Mouse (Mus musculus): ENCODE data around the gene Nr1h4. TPM values are rescaled to one million over a fixed set of nuclear protein-coding genes. Genes with fewer than 3 reads are reported as not detected.

The Nr1h4 gene
- polyA plus RNA-seq, 1 experiment from 2014 or later = 9.9 TPM

DNA sequence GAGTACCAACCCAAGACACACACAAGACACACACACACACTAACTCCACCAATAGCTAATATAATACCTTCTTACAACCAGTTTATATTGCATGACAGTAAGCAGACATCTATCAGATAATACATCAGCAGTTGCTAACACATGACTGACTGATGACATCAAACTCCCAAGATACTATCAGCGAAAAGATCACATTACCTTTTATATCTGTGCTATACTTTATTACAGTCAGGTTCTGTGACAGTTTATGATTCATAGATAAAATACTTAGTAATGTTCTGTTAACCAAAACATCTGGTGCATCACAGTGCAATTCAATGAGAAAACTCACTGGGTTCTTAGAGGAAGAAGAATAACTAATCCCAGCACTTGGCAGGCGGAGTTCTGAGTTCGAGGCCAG is 91.4 kb downstream of the Nr1h4 start:
- H3K27me3 ChIP-seq (replicated peaks) = no peaks in the 10 kb centered on the region
- H3K9me3 ChIP-seq = no peaks in the 10 kb centered on the region
- no peak overlapping the region for H3K27ac ChIP-seq
- ATAC-seq (ENCODE audit: insufficient read depth, low FRiP score, low read depth) = no peak
- no peaks in the 10 kb centered on the region for H3K36me3 ChIP-seq
- no peak overlapping the region for H3K9ac ChIP-seq
- 91% methylated on average over 3 of the region's 3 CpGs for WGBS
- peaks cover 4% of the 10 kb centered on the region; the same call in 1 of the 2 replicates for H3K4me1 ChIP-seq
- no peak overlapping the region for H3K4me3 ChIP-seq (replicated peaks)
- no peak overlapping the region; the same call in 1 of the 2 replicates for H3K4me2 ChIP-seq

DNA sequence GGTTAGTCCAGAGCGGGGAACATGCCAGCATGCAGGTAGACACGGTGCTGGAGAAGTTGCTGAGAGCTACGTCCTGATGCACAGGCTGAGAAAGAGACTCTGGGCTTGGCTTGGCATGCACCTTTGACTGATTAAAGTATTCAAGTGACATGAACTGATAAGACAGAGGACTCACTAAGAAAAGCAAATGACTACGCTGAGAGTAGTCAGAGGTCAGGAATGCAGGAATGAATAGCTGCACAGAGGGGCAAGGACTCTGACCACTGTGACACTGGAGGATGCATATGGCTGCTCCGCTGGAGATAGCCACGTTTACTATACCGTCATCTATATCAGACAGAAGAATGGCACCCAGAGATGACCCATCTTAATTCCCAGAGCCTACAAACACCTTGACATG is 94.0 kb downstream of the Nr1h4 start:
- Histone ChIP-seq H3K4me2 (no peak overlapping the region), H3K27me3 (replicated peaks) (no peaks in the 10 kb centered on the region), H3K4me1 (peaks cover 4% of the 10 kb centered on the region; the same call in 1 of the 2 replicates), H3K9me3 (no peaks in the 10 kb centered on the region), H3K27ac (no peak overlapping the region), H3K36me3 (no peaks in the 10 kb centered on the region), H3K4me3 (replicated peaks) (no peak overlapping the region), H3K9ac (no peak overlapping the region)
- WGBS = 62% methylated on average over 7 of the region's 7 CpGs
- ATAC-seq (ENCODE audit: insufficient read depth, low FRiP score, low read depth) = no peak

DNA sequence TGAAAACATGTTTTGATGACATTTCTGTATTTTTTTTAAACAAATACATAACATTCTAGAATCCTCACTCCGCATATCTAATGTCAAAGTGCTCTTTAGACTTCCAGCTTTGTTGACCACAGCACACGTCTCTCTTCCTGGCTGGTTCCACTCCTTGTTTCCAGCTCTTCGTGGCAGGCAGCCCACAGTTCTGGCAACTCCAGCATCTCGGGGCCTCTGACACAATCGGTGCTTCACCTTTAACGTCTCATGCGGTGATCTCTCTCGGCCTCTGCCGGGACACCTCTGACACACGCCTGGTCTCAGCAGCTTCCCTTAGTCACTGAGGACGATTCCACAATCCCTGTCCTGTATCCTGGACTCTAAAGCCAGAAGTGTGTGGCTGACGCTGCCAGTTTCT is 95.4 kb downstream of the Nr1h4 start:
- WGBS = 84% methylated on average over 12 of the region's 12 CpGs
- no peak overlapping the region for H3K4me2 ChIP-seq

DNA sequence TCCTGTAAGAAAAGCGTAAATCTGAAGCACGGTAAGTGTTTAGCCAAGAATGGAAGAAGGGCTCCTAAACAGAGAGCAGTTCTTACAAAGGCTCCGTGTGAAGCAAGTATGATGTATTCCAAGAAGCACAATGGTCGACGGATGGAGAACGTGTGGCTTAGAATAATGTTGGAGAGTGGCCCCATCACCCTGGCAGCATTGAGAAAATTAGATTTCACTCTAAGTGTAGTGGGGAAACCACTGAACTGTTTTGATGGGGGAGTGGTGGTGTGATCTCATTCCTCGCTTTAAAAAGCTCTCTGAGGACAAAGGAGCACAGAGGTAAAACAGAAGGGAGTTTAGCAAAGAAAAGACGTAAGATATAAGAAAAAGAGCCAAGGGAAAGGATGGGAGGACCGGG is 95.9 kb downstream of the Nr1h4 start:
- Histone ChIP-seq H3K4me2 (no peak overlapping the region), H3K27me3 (replicated peaks) (no peaks in the 10 kb centered on the region), H3K36me3 (0 out of 2 replicates have a peak, but pooled peaks cover 3% of the 10 kb centered on the region), H3K9me3 (no peaks in the 10 kb centered on the region), H3K27ac (no peak overlapping the region), H3K4me3 (replicated peaks) (no peak overlapping the region), H3K9ac (no peak overlapping the region), H3K4me1 (no peaks in the 10 kb centered on the region)
- ATAC-seq (ENCODE audit: insufficient read depth, low FRiP score, low read depth) = no peak
- 83% methylated on average over 9 of the region's 9 CpGs for WGBS

More for the DNA sequence above, 95.4 kb downstream of the Nr1h4 start:
- H3K4me1 ChIP-seq = no peaks in the 10 kb centered on the region
- H3K9ac ChIP-seq = no peak overlapping the region
- 0 out of 2 replicates have a peak, but pooled peaks cover 3% of the 10 kb centered on the region for H3K36me3 ChIP-seq
- no peaks in the 10 kb centered on the region for H3K9me3 ChIP-seq
- no peak overlapping the region for H3K4me3 ChIP-seq (replicated peaks)
- no peak overlapping the region for H3K27ac ChIP-seq
- H3K27me3 ChIP-seq (replicated peaks) = no peaks in the 10 kb centered on the region
- no peak for ATAC-seq (ENCODE audit: insufficient read depth, low FRiP score, low read depth)

DNA sequence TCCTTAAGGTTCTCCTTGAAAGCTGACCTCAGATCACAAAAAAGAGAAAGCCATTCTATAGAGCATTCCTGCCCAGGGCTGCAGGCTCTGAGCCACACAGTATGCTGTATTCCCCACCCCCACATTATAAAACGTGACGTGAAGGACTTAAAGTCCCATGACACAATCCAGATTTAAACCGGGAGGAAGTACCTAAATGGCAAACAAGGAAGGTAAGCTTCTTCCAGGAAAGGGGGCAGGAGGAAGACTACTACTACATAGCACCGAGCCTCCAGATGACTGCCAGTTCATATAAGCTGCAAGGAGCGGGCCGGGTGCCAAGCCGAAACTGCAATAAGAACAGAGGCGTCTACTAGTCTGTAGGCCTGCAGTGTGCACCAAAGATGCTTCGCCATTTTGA is 97.5 kb downstream of the Nr1h4 start:
- WGBS = 81% methylated on average over 9 of the region's 9 CpGs
- H3K36me3 ChIP-seq = 0 out of 2 replicates have a peak, but pooled peaks cover 3% of the 10 kb centered on the region
- H3K4me3 ChIP-seq (replicated peaks) = no peak overlapping the region

DNA sequence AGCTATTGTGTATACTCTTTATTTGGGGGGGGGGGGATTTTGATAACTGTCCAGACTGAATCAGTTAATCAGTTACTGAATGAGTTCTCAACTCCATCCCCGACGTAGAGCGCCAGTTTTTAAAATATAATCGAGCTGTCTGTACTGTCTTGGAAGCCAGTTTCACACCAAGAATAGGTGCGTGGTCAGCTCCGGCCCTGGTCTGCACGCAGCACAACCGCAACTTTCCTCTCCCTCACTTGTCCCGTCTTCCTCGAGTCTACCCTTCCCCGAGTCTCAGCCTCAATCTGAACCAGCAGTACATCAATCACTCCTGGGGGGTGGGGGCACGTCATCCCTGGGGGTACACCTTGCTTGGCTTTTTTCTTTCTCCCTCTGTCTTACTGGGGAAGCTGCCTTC is 98.0 kb downstream of the Nr1h4 start:
- Histone ChIP-seq H3K4me3 (replicated peaks) (no peak overlapping the region), H3K4me1 (no peaks in the 10 kb centered on the region), H3K9me3 (no peaks in the 10 kb centered on the region), H3K4me2 (no peak overlapping the region), H3K36me3 (0 out of 2 replicates have a peak, but pooled peaks cover 6% of the 10 kb centered on the region), H3K9ac (no peak overlapping the region), H3K27ac (no peak overlapping the region), H3K27me3 (replicated peaks) (no peaks in the 10 kb centered on the region)
- ATAC-seq (ENCODE audit: insufficient read depth, low FRiP score, low read depth) = no peak
- WGBS = 81% methylated on average over 12 of the region's 12 CpGs

More for the DNA sequence above, 97.5 kb downstream of the Nr1h4 start:
- no peak for ATAC-seq (ENCODE audit: insufficient read depth, low FRiP score, low read depth)
- Histone ChIP-seq H3K9me3 (no peaks in the 10 kb centered on the region), H3K9ac (no peak overlapping the region), H3K4me2 (no peak overlapping the region), H3K27ac (no peak overlapping the region), H3K4me1 (no peaks in the 10 kb centered on the region), H3K27me3 (replicated peaks) (no peaks in the 10 kb centered on the region)

DNA sequence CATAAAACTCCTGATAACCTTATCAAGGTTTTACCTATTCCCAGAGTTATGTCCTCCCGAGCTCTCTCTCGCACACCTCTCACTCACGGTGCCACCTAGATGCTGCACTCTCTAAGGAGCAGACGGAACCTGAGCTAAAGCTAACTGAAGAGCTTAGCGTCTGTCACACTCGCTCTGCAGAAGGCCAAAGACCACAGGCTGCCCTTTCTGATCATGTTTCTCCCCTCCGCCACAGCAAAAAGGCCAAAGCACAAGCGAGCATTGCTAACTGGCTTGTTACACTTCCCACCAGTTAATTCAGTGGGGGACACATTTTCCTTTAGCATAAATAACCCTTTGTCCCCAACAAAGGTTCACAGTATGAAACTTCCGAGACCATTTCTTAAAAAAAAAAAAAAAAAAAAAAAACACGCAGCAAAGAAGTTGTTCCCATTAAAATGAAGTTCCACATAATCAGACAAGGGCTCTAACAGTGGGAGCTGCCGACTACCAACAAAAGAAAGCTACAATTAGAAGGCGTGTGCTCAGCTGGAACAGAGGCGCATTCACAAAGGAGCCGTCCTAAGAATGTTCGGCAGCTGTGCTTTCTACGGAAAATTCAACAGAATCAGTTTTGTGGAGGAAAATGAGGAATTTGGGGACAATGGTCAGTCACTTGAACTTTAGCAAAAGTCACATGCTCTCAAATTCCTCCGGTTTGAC is 98.7 kb downstream of the Nr1h4 start:
- Histone ChIP-seq H3K4me2 (no peak overlapping the region), H3K27ac (no peak overlapping the region), H3K4me1 (no peaks in the 10 kb centered on the region), H3K9ac (no peak overlapping the region), H3K27me3 (replicated peaks) (no peaks in the 10 kb centered on the region), H3K36me3 (peaks cover 11% of the 10 kb centered on the region; the same call in 1 of the 2 replicates), H3K4me3 (replicated peaks) (no peak overlapping the region), H3K9me3 (no peaks in the 10 kb centered on the region)
- 72% methylated on average over 17 of the region's 17 CpGs for WGBS
- no peak for ATAC-seq (ENCODE audit: insufficient read depth, low FRiP score, low read depth)

DNA sequence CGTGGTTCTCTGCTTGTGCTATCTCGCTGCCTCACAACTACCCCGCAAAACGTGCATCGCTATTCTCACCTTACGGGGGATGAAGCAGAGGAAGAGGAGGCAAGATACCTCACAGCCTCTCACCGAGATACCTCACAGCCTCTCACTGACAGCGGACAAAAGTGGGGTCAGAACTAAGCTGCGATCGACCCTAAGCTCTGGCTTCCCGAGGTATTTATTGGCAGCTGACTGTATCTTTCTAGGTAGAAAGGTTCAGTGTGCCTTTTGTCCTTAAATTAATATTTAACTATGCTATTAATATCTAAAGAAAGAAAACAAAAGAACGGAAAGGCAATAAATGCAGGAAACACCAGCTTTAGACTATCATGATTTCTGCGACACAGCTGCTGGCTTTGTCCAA is 100.6 kb downstream of the Nr1h4 start:
- H3K36me3 ChIP-seq = peaks cover 13% of the 10 kb centered on the region; the same call in 1 of the 2 replicates
- H3K4me1 ChIP-seq = no peaks in the 10 kb centered on the region
- 72% methylated on average over 13 of the region's 13 CpGs for WGBS
- no peak overlapping the region for H3K27ac ChIP-seq
- no peak for ATAC-seq (ENCODE audit: insufficient read depth, low FRiP score, low read depth)
- no peak overlapping the region for H3K4me2 ChIP-seq
- no peak overlapping the region for H3K4me3 ChIP-seq (replicated peaks)
- H3K9me3 ChIP-seq = no peaks in the 10 kb centered on the region
- no peaks in the 10 kb centered on the region for H3K27me3 ChIP-seq (replicated peaks)
- H3K9ac ChIP-seq = no peak overlapping the region

DNA sequence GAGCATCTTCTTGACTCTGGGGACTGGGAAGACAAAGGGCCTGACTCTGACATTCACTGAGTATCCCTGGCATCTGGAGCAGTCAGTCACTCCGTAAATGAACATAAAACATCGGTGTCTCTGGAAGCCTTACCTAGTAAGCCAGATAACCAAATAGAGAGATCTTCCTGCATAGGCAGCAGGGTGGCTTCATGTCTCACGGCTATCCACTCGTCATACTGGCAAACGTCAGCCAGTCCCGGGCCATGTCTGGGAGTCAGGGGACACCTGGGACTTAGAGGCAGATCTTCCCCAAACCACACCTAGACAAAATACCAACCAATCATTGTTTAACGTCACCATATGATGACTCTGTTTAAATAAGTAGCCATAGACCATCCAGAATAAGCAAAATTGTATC is 102.6 kb downstream of the Nr1h4 start:
- H3K27me3 ChIP-seq (replicated peaks) = no peaks in the 10 kb centered on the region
- no peak overlapping the region for H3K4me2 ChIP-seq
- no peak overlapping the region for H3K27ac ChIP-seq
- ATAC-seq (ENCODE audit: insufficient read depth, low FRiP score, low read depth) = no peak
- WGBS = 90% methylated on average over 7 of the region's 7 CpGs
- H3K9me3 ChIP-seq = no peaks in the 10 kb centered on the region
- H3K4me1 ChIP-seq = no peaks in the 10 kb centered on the region
- no peak overlapping the region for H3K9ac ChIP-seq
- H3K4me3 ChIP-seq (replicated peaks) = no peak overlapping the region
- H3K36me3 ChIP-seq = peaks cover 21% of the 10 kb centered on the region; the same call in 1 of the 2 replicates

DNA sequence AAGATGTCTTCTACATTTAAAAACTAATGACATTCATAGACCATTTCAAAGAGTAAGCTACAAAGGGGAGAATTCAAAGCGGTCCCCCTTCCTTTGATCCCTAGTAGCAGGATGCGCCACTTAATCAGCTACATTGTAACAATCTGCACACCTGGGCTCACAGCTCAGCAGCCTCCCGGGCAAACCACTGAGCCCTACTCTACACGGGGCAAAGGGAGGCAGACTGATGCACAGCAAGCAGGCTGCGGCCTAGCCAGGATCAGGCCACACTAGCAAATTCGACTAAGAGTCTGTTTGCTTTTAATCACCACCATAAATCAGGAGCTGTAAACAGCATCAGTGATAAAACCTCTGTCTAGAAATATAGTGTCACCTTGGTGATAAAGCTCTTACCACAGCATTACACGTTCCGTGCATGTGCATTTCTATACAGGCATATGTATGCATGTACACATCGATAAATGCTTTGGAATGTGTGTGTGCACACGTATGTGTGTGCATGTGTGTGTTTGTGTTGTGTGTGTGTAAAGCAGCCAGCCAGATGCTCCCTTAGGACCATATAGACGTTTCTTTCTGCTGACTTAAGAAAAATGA is 108.5 kb downstream of the Nr1h4 start:
- WGBS = 80% methylated on average over 11 of the region's 11 CpGs
- no peak overlapping the region for H3K4me2 ChIP-seq
- no peaks in the 10 kb centered on the region for H3K27me3 ChIP-seq (replicated peaks)
- H3K27ac ChIP-seq = no peak overlapping the region
- peaks cover 25% of the 10 kb centered on the region; the same call in 1 of the 2 replicates for H3K36me3 ChIP-seq
- no peak for ATAC-seq (ENCODE audit: insufficient read depth, low FRiP score, low read depth)
- no peaks in the 10 kb centered on the region for H3K4me1 ChIP-seq
- no peaks in the 10 kb centered on the region for H3K9me3 ChIP-seq
- H3K9ac ChIP-seq = no peak overlapping the region
- H3K4me3 ChIP-seq (replicated peaks) = no peak overlapping the region

DNA sequence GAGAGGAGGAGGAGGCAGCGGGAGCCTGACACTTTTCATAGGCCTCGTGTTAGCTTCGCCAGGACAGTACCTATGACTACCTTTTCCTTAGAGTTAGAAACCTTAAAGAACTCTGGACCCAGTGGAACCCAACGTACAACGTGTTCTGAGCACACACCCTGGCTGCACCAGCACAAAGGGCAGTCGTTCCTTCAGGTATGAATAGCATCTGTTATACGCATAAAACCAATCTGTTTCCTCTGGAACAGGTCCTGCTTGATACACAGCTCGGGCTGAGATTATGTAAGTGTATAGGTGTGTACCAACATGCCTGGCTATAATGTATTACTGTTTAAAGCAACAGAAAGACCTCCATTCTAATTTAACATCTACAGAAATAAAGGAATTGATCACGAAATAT is 109.2 kb downstream of the Nr1h4 start:
- no peaks in the 10 kb centered on the region for H3K27me3 ChIP-seq (replicated peaks)
- H3K36me3 ChIP-seq = 0 out of 2 replicates have a peak, but pooled peaks cover 21% of the 10 kb centered on the region
- no peaks in the 10 kb centered on the region for H3K9me3 ChIP-seq
- 85% methylated on average over 9 of the region's 9 CpGs for WGBS
- H3K4me3 ChIP-seq (replicated peaks) = no peak overlapping the region
- no peak for ATAC-seq (ENCODE audit: insufficient read depth, low FRiP score, low read depth)
- H3K4me1 ChIP-seq = no peaks in the 10 kb centered on the region
- H3K27ac ChIP-seq = no peak overlapping the region
- H3K9ac ChIP-seq = no peak overlapping the region
- no peak overlapping the region for H3K4me2 ChIP-seq

DNA sequence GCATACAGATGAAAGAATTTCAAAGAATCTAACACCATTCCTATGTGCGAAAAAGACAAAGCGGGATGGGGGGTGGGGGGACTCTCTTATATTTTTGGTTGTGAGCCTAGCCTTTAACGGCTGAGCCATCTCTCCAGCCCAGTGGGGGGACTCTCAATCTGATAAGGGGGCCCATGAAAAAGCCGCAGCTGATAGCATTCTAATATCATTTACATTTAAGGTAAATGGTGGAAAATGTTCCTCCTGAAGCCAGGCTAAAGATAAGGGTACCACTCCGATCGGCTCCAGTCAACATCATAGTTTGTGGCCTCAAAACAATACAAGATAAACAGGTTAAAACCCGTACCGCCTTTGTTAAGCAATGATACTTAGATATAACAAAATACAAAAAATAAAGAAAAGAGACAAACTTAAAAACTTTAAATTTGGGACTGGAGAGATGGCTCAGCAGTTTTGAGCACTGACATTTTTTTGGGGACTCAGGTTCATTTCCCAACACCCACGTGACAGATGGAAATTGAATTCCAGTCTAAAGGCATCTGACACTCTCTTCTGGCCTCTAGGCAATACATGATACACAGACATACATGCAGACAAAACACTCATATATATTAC is 110.1 kb downstream of the Nr1h4 start:
- WGBS = 89% methylated on average over 9 of the region's 9 CpGs
- H3K4me1 ChIP-seq = no peaks in the 10 kb centered on the region
- H3K36me3 ChIP-seq = 0 out of 2 replicates have a peak, but pooled peaks cover 21% of the 10 kb centered on the region
- no peak for ATAC-seq (ENCODE audit: insufficient read depth, low FRiP score, low read depth)
- no peak overlapping the region for H3K4me3 ChIP-seq (replicated peaks)
- no peaks in the 10 kb centered on the region for H3K9me3 ChIP-seq
- H3K9ac ChIP-seq = no peak overlapping the region
- H3K4me2 ChIP-seq = no peak overlapping the region
- H3K27me3 ChIP-seq (replicated peaks) = no peaks in the 10 kb centered on the region
- H3K27ac ChIP-seq = no peak overlapping the region
